Mouse (Mus musculus): ENCODE measurements around the gene Cdh22. TPM values are rescaled to one million over a fixed set of nuclear protein-coding genes. Genes with fewer than 3 reads are reported as not detected.

The Cdh22 gene
- 1.2 and 1.3 TPM in 2 replicates for polyA plus RNA-seq (2014; fragmentation: Nextera tagmentation; extraction: Ambion mirVana)

DNA sequence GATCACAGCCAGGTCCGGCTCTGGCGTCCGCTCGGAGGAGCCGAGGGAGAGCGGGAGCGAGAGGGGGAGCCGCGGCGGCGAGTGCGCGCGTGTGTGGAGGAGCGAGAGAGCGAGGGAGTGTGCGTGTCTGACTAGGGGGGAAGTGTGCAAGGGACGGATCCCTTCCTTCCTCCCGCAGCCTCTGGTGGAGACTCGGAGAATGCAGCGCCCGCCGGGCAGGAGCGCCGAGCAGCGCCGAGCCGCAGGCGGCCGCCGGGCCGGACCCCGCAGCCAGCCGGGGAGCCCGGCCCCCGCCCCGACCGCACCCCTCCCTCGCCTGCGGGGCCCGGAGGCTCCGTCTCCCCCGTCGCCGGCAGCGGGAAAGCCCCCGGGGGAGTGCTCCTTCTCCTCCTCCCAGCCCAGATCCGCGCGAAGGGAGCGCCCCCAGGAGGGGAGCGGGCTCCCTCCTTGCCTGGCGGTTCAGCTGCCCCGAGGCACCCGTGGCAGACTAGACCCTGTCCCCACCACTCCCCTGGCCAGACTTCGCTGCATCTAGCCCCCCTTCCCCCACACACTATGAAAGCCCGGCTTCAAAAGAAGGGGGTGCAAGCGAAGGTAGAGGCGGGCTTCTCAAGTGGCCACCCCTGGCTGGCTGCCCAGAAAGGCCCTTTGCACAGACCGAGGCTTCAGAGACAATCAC is at the start of gene Cdh22:
TSS of gene Cdh22 (minus strand) at position 241 of the 679 bp plus-strand sequence.
- Histone ChIP-seq H3K4me3 (ENCODE audit: low read depth, low read length) (peak within 1 kb of the TSS; percentile 57), H3K36me3 (replicated peaks; ENCODE audit: control insufficient read depth, insufficient read depth, low read depth, low read length) (no peaks in the 10 kb centered on the region), H3K9ac (replicated peaks; ENCODE audit: low read length) (peak within 1 kb of the TSS; percentile 65), H3K4me1 (ENCODE audit: control insufficient read depth, insufficient read depth, low read length) (peaks cover 6% of the 10 kb centered on the region), H3K27me3 (ENCODE audit: control insufficient read depth, insufficient read depth, low read length) (peaks cover 77% of the 10 kb centered on the region), H3K27ac (replicated peaks; ENCODE audit: low read depth, low read length) (no peak within 1 kb of the TSS), H3K4me2 (ENCODE audit: low read depth, low read length) (peak within 1 kb of the TSS; percentile 98), H3K9me3 (replicated peaks; ENCODE audit: control insufficient read depth, low read length) (no peaks in the 10 kb centered on the region)
- DNase-seq (ENCODE audit: low spot score): peak; percentile 77
- WGBS: under 1% methylated on average over 52 of the region's 60 CpGs
- peak; percentile 78 for ATAC-seq (replicated peaks; ENCODE audit: insufficient number of reproducible peaks, low FRiP score, low TSS enrichment, low read depth)

- H3K4me1 ChIP-seq (ENCODE audit: control insufficient read depth, insufficient read depth, low read length): peaks cover 3% of the 10 kb centered on the region
- WGBS: 94% methylated on average over 7 of the region's 7 CpGs
- H3K9me3 ChIP-seq (replicated peaks; ENCODE audit: control insufficient read depth, low read length): no peaks in the 10 kb centered on the region
Observed at GRCm38 (mm10) chr2:165284377-165284776, 49.7 kb upstream of the Cdh22 start.

DNA sequence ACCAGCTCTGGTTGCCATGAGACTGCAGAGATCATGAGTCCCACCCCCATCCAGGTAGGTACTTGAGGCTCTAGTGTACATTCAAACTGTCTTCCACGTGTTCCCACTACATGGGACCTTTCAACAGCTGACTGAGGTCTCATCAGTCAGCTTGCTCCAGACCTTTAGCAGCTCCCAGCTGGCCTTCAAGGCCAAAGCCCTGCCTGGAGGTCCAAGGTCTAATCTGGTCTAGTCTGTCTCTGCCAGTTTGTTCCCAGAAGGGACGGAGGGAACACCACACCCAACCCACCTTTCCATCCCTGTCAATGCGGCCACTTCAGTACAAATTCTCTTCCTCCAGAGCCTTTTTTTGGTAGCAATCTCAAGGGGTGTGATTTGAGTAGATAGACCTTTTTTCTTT is 49.0 kb upstream of the Cdh22 start:
- DNase-seq (ENCODE audit: low spot score): no peak
- H3K36me3 ChIP-seq (replicated peaks; ENCODE audit: control insufficient read depth, insufficient read depth, low read depth, low read length): no peaks in the 10 kb centered on the region
- no peak for ATAC-seq (replicated peaks; ENCODE audit: insufficient number of reproducible peaks, low FRiP score, low TSS enrichment, low read depth)
- 86% methylated on average over 3 of the region's 3 CpGs for WGBS
- no peaks in the 10 kb centered on the region for H3K27me3 ChIP-seq (ENCODE audit: control insufficient read depth, insufficient read depth, low read length)
- H3K4me3 ChIP-seq (ENCODE audit: low read depth, low read length): no peak overlapping the region
- H3K9me3 ChIP-seq (replicated peaks; ENCODE audit: control insufficient read depth, low read length): no peaks in the 10 kb centered on the region
- H3K9ac ChIP-seq (replicated peaks; ENCODE audit: low read length): no peak overlapping the region
- H3K4me2 ChIP-seq (ENCODE audit: low read depth, low read length): no peak overlapping the region
- H3K27ac ChIP-seq (replicated peaks; ENCODE audit: low read depth, low read length): no peak overlapping the region
- H3K4me1 ChIP-seq (ENCODE audit: control insufficient read depth, insufficient read depth, low read length): peaks cover 3% of the 10 kb centered on the region

More at GRCm38 (mm10) chr2:165284377-165284776, 49.7 kb upstream of the Cdh22 start:
- Histone ChIP-seq H3K36me3 (replicated peaks; ENCODE audit: control insufficient read depth, insufficient read depth, low read depth, low read length) (no peaks in the 10 kb centered on the region), H3K4me2 (ENCODE audit: low read depth, low read length) (no peak overlapping the region), H3K27ac (replicated peaks; ENCODE audit: low read depth, low read length) (no peak overlapping the region), H3K4me3 (ENCODE audit: low read depth, low read length) (no peak overlapping the region), H3K27me3 (ENCODE audit: control insufficient read depth, insufficient read depth, low read length) (no peaks in the 10 kb centered on the region), H3K9ac (replicated peaks; ENCODE audit: low read length) (no peak overlapping the region)
- ATAC-seq (replicated peaks; ENCODE audit: insufficient number of reproducible peaks, low FRiP score, low TSS enrichment, low read depth): no peak
- no peak for DNase-seq (ENCODE audit: low spot score)

- H3K36me3 ChIP-seq (replicated peaks; ENCODE audit: control insufficient read depth, insufficient read depth, low read depth, low read length): no peaks in the 10 kb centered on the region; the same call in 1 of the 2 replicates
Observed at GRCm38 (mm10) chr2:165281779-165282311, 47.2 kb upstream of the Cdh22 start.

DNA sequence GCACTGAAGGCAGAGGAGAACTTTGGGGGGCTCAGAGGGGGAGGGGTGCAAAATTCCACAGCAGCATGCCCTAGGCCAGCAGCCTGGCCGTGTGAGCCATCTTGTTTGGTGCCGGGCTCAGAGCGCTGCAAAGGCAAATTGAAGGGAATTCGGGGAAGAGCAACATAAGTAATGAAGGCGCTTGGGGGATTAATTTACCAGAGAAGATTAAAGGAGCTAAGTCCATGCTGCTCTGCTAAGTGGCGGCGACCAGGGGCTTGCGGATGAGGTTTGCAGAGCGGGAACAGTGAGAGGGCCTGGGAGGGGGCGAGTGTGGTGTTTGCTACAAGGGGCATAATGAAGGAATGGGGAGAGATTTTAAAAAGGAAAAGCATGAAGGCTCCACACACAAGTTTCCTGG is 44.7 kb upstream of the Cdh22 start:
- 36% methylated on average over 10 of the region's 10 CpGs for WGBS
- Histone ChIP-seq H3K4me2 (ENCODE audit: low read depth, low read length) (no peak overlapping the region), H3K27ac (replicated peaks; ENCODE audit: low read depth, low read length) (no peak overlapping the region), H3K9ac (replicated peaks; ENCODE audit: low read length) (no peak overlapping the region), H3K9me3 (replicated peaks; ENCODE audit: control insufficient read depth, low read length) (no peaks in the 10 kb centered on the region), H3K4me1 (ENCODE audit: control insufficient read depth, insufficient read depth, low read length) (0 out of 2 replicates have a peak, but pooled peaks cover 2% of the 10 kb centered on the region), H3K4me3 (ENCODE audit: low read depth, low read length) (no peak overlapping the region), H3K27me3 (ENCODE audit: control insufficient read depth, insufficient read depth, low read length) (no peaks in the 10 kb centered on the region), H3K36me3 (replicated peaks; ENCODE audit: control insufficient read depth, insufficient read depth, low read depth, low read length) (no peaks in the 10 kb centered on the region; the same call in 1 of the 2 replicates)
- ATAC-seq (replicated peaks; ENCODE audit: insufficient number of reproducible peaks, low FRiP score, low TSS enrichment, low read depth) (no peak), DNase-seq (ENCODE audit: low spot score) (no peak)

More at GRCm38 (mm10) chr2:165281779-165282311, 47.2 kb upstream of the Cdh22 start:
- Histone ChIP-seq H3K4me3 (ENCODE audit: low read depth, low read length) (no peak overlapping the region), H3K4me1 (ENCODE audit: control insufficient read depth, insufficient read depth, low read length) (no peaks in the 10 kb centered on the region), H3K27ac (replicated peaks; ENCODE audit: low read depth, low read length) (no peak overlapping the region), H3K27me3 (ENCODE audit: control insufficient read depth, insufficient read depth, low read length) (no peaks in the 10 kb centered on the region), H3K4me2 (ENCODE audit: low read depth, low read length) (no peak overlapping the region), H3K9ac (replicated peaks; ENCODE audit: low read length) (no peak overlapping the region), H3K9me3 (replicated peaks; ENCODE audit: control insufficient read depth, low read length) (no peaks in the 10 kb centered on the region)
- DNase-seq (ENCODE audit: low spot score) (no peak), ATAC-seq (replicated peaks; ENCODE audit: insufficient number of reproducible peaks, low FRiP score, low TSS enrichment, low read depth) (no peak)
- WGBS: 59% methylated on average over 4 of the region's 6 CpGs

- Histone ChIP-seq H3K4me3 (ENCODE audit: low read depth, low read length) (no peak overlapping the region), H3K27ac (replicated peaks; ENCODE audit: low read depth, low read length) (no peak overlapping the region), H3K9ac (replicated peaks; ENCODE audit: low read length) (no peak overlapping the region), H3K9me3 (replicated peaks; ENCODE audit: control insufficient read depth, low read length) (no peaks in the 10 kb centered on the region), H3K36me3 (replicated peaks; ENCODE audit: control insufficient read depth, insufficient read depth, low read depth, low read length) (no peaks in the 10 kb centered on the region; the same call in 1 of the 2 replicates), H3K4me1 (ENCODE audit: control insufficient read depth, insufficient read depth, low read length) (0 out of 2 replicates have a peak, but pooled peaks cover 2% of the 10 kb centered on the region), H3K4me2 (ENCODE audit: low read depth, low read length) (no peak overlapping the region), H3K27me3 (ENCODE audit: control insufficient read depth, insufficient read depth, low read length) (no peaks in the 10 kb centered on the region)
- no peak for ATAC-seq (replicated peaks; ENCODE audit: insufficient number of reproducible peaks, low FRiP score, low TSS enrichment, low read depth)
- 79% methylated on average over 5 of the region's 5 CpGs for WGBS
- DNase-seq (ENCODE audit: low spot score): no peak
Observed at GRCm38 (mm10) chr2:165277188-165277740, 42.6 kb upstream of the Cdh22 start.

GRCm38 (mm10) chr2:165275824-165276223 is 41.2 kb upstream of the Cdh22 start:
- H3K4me1 ChIP-seq (ENCODE audit: control insufficient read depth, insufficient read depth, low read length): 0 out of 2 replicates have a peak, but pooled peaks cover 2% of the 10 kb centered on the region
- H3K4me2 ChIP-seq (ENCODE audit: low read depth, low read length): no peak overlapping the region
- no peak overlapping the region for H3K27ac ChIP-seq (replicated peaks; ENCODE audit: low read depth, low read length)
- DNase-seq (ENCODE audit: low spot score): peak; percentile 70
- no peak overlapping the region for H3K4me3 ChIP-seq (ENCODE audit: low read depth, low read length)
- no peaks in the 10 kb centered on the region for H3K27me3 ChIP-seq (ENCODE audit: control insufficient read depth, insufficient read depth, low read length)
- no peaks in the 10 kb centered on the region for H3K9me3 ChIP-seq (replicated peaks; ENCODE audit: control insufficient read depth, low read length)
- no peak overlapping the region for H3K9ac ChIP-seq (replicated peaks; ENCODE audit: low read length)
- no peak for ATAC-seq (replicated peaks; ENCODE audit: insufficient number of reproducible peaks, low FRiP score, low TSS enrichment, low read depth)
- 28% methylated on average over 8 of the region's 8 CpGs for WGBS
- H3K36me3 ChIP-seq (replicated peaks; ENCODE audit: control insufficient read depth, insufficient read depth, low read depth, low read length): no peaks in the 10 kb centered on the region; the same call in 1 of the 2 replicates
